Mouse (Mus musculus) stomach, embryonic 16.5 days (tissue): ENCODE measurements around the gene Arhgef7. TPM values are rescaled to one million over a fixed set of nuclear protein-coding genes. Genes with fewer than 3 reads are reported as not detected.

Source experiments
- ATAC-seq: fragments of 200-750 bp; cut with Nextera tagmentation; 2 replicates; pipeline ENCODE4 v1.8.0; 2017; ENCODE audit warnings: moderate number of reproducible peaks, moderate TSS enrichment; ENCODE audit not compliant: insufficient read depth, low FRiP score
- H3K27ac ChIP-seq: fragments of 300-500 bp; sonication (generic); 2 replicates; pipeline ENCODE4 v1.5.1; 2014; ENCODE audit warnings: low read length
- H3K27me3 ChIP-seq: fragments of 300-500 bp; sonication (generic); 2 replicates; pipeline ENCODE4 v1.6.1; 2014; ENCODE audit warnings: low read length, control low read depth, mixed read lengths; ENCODE audit not compliant: control insufficient read depth, insufficient read depth
- H3K36me3 ChIP-seq: fragments of 300-500 bp; sonication (generic); 2 replicates; pipeline ENCODE4 v1.6.1; 2014; ENCODE audit warnings: low read length; ENCODE audit not compliant: control insufficient read depth, insufficient read depth
- H3K4me1 ChIP-seq: fragments of 300-500 bp; sonication (generic); 2 replicates; pipeline ENCODE4 v1.6.1; 2014; ENCODE audit warnings: low read length, control low read depth, mixed read lengths; ENCODE audit not compliant: control insufficient read depth, insufficient read depth
- H3K4me2 ChIP-seq: fragments of 300-500 bp; sonication (generic); 2 replicates; pipeline ENCODE4 v1.6.1; 2014; ENCODE audit warnings: low read depth, low read length, mixed read lengths
- H3K4me3 ChIP-seq: fragments of 300-500 bp; sonication (generic); replicated peaks from 2 replicates; pipeline ENCODE4 v1.5.1; 2014; ENCODE audit warnings: mild to moderate bottlenecking, low read length
- H3K9ac ChIP-seq: fragments of 300-500 bp; sonication (generic); 2 replicates; pipeline ENCODE4 v1.6.1; 2014; ENCODE audit warnings: low read length
- H3K9me3 ChIP-seq: fragments of 300-500 bp; sonication (generic); replicated peaks from 2 replicates; pipeline ENCODE4 v1.6.1; 2016; ENCODE audit warnings: low read length, control low read depth; ENCODE audit not compliant: control insufficient read depth
- WGBS: fragments of 180-500 bp; shearing (Covaris S2); extraction: QIAGEN DNeasy Blood & Tissue Kit; methylation state at CpG from one replicate; pipeline ENCODE4 v1.1.7; 2014; 5-methylcytosine and 5-hydroxymethylcytosine counted together
- polyA plus RNA-seq: library from polyadenylated mRNA; unstranded; fragments of >200 nt; fragmentation: Nextera tagmentation; extraction: Ambion mirVana; gene quantifications from 2 replicates; pipeline ENCODE4 v1.2.1, GENCODE M21; 2015

The Arhgef7 gene
- polyA plus RNA-seq, 1 experiment from 2014 or later = 32.7 TPM

DNA sequence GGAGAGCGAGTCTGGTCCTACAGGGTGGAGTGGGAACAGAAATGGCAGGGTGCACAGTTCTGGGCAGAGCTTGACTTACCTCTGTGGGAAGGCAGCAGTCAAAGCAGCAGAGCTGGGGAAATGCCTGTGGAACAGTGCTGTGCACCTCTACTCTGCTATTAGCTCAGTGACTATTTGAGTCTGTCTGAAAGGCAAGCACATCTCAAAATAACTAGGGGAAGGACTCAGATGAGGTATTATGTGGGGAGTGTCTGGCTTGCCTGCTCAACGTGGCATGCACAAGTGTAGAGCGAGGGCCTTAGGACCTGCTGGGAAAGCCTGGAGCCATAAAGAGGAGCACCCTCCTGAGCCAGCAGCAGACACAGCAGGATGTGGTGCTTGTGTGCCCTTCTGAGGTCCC lies 79.8 kb downstream of the Arhgef7 start:
- Histone ChIP-seq H3K9ac (no peak overlapping the region), H3K4me2 (no peak overlapping the region), H3K36me3 (peaks cover 21% of the 10 kb centered on the region; the same call in 1 of the 2 replicates), H3K9me3 (no peaks in the 10 kb centered on the region), H3K4me1 (no peaks in the 10 kb centered on the region), H3K27ac (no peak overlapping the region), H3K4me3 (no peak overlapping the region), H3K27me3 (no peaks in the 10 kb centered on the region)
- ATAC-seq = no peak
- 88% methylated on average over 3 of the region's 3 CpGs for WGBS

DNA sequence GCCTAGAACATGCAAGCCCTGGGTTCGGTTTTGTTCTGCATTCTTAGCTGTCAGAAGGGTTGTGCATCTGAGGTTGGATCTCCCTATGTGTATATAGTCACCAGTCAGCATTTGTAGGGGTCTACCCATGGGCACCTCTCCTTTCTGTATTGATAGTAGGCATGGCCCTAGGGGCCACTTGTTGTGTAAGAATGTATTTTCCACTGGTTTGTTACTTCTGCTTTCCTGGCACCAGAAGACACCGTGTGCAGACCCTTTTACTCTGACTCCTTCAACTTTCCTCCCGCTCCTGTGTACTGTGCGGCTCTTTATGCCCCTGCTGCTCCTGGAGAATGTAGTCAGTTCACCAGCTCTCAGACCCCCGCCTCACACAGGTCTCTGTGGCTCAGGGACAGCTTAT lies 80.5 kb downstream of the Arhgef7 start:
- Histone ChIP-seq H3K27me3 (no peaks in the 10 kb centered on the region), H3K36me3 (peaks cover 22% of the 10 kb centered on the region; the same call in 1 of the 2 replicates), H3K9me3 (no peaks in the 10 kb centered on the region), H3K4me3 (no peak overlapping the region), H3K4me1 (no peaks in the 10 kb centered on the region), H3K4me2 (no peak overlapping the region), H3K9ac (no peak overlapping the region), H3K27ac (no peak overlapping the region)
- ATAC-seq = no peak
- WGBS = 96% methylated on average over 5 of the region's 5 CpGs

DNA sequence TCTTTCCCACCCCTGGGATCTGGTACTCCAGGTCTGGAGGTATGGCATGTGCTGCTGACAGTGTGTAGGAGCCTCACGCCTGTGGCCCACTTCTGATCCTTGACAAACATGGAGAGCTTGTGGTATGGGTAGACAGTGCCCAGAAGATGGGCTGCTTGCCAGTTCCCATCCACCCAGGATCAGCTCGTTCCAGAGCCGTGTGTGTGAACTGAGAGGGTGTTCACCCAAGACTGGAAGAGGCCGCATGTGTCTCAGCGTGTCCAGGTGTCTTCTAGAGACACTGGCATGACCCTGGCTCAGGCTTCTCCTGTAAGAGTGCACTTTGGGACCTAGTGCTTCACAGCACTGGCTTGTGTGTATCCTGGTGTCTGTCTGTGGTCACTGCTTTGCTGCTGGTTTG lies 82.9 kb downstream of the Arhgef7 start:
- no peak for ATAC-seq
- H3K4me1 ChIP-seq = no peaks in the 10 kb centered on the region
- no peak overlapping the region for H3K27ac ChIP-seq
- no peaks in the 10 kb centered on the region for H3K9me3 ChIP-seq
- no peaks in the 10 kb centered on the region for H3K27me3 ChIP-seq
- H3K9ac ChIP-seq = no peak overlapping the region
- 94% methylated on average over 5 of the region's 5 CpGs for WGBS
- peaks cover 29% of the 10 kb centered on the region for H3K36me3 ChIP-seq
- no peak overlapping the region for H3K4me3 ChIP-seq
- no peak overlapping the region for H3K4me2 ChIP-seq

DNA sequence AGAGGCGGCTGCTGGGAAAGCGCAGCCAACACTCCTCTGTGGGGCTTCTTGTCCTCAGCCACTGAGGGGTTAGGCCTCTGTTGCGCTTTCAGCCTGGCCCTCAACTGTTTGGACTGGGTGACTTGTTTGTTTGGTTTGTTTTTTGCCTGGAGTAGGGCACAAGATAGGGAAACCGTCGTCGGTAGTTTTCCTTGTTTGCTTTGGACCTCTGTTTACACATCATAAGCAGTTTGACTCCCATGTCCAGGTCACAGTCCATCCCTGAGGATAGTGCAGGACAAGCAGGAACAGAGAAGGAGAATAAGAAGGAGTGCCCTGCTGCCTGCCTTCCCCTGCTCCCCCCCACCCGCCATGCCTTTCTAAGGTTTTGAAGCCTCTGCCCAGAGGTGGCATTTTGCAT lies 86.3 kb downstream of the Arhgef7 start:
- Histone ChIP-seq H3K9me3 (no peaks in the 10 kb centered on the region), H3K27me3 (no peaks in the 10 kb centered on the region), H3K4me2 (no peak overlapping the region), H3K9ac (no peak overlapping the region), H3K4me3 (no peak overlapping the region), H3K36me3 (peaks cover 37% of the 10 kb centered on the region), H3K4me1 (no peaks in the 10 kb centered on the region), H3K27ac (no peak overlapping the region)
- no peak for ATAC-seq
- WGBS = 68% methylated on average over 7 of the region's 7 CpGs

DNA sequence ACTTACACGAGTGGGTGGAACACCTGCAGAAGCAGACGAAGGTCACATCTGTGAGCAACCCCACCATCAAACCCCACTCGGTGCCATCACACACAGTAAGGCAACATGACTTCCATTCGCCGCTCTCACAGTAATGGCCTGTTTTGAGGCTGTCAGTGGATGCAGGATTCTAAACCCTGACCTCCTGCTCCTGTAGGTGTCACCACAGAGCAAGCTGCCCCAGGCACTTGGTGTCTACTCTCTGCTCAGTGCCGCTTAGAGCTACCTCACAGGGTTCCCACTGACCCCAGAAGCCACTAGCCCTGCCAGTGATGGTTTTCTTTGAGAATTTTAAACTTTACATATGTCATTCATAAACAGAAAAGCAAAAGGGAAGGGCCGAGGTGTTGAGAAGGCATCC lies 87.7 kb downstream of the Arhgef7 start:
- H3K9me3 ChIP-seq = no peaks in the 10 kb centered on the region
- 84% methylated on average over 7 of the region's 7 CpGs for WGBS
- no peaks in the 10 kb centered on the region for H3K4me1 ChIP-seq
- no peak for ATAC-seq
- no peak overlapping the region for H3K4me3 ChIP-seq
- H3K4me2 ChIP-seq = no peak overlapping the region
- peaks cover 33% of the 10 kb centered on the region for H3K36me3 ChIP-seq
- H3K27ac ChIP-seq = no peak overlapping the region
- no peaks in the 10 kb centered on the region for H3K27me3 ChIP-seq
- no peak overlapping the region for H3K9ac ChIP-seq

DNA sequence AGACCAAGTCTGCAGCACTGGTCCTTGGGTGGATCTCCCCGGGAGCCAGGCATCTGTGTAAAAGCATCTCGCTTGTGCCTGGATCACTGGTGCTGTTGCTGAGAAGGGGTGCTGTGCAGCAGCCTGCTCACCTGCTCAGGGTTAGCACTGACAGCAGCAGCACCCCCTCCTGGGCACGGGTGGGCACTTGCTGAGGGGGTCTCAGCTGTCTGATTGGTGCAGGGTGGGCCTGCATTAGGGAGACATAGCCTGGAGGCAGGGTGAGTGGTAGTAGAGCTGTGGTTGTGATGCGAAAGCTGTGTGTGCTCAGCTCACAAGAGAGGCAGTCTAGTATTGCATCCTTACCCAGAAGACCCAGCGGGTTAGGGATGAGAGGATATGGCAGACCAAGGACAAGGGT lies 92.6 kb downstream of the Arhgef7 start:
- peaks cover 32% of the 10 kb centered on the region for H3K36me3 ChIP-seq
- H3K4me3 ChIP-seq = no peak overlapping the region
- no peaks in the 10 kb centered on the region for H3K27me3 ChIP-seq
- no peak for ATAC-seq
- H3K4me1 ChIP-seq = no peaks in the 10 kb centered on the region
- H3K4me2 ChIP-seq = no peak overlapping the region
- 90% methylated on average over 5 of the region's 5 CpGs for WGBS
- H3K9ac ChIP-seq = no peak overlapping the region
- H3K9me3 ChIP-seq = no peaks in the 10 kb centered on the region
- no peak overlapping the region for H3K27ac ChIP-seq

DNA sequence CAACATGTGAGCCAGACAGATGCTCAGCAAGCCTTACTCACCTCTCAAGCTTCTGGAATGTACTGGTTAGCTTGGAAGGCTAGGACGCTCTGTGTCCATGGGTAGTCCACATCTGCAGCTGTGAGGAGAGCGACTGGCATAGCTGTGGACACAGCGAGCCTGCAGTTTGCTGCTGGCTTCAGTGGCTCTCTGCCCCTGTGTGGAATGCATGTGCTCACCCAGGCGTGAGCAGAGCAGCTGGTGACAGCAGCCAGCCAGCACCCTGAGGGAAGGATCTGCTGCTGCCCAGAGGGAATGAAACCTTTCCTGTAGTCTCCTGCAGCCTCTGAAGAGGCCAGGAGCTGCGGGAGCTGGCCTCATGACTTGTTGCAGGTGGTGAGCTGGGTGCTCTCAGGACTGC lies 93.0 kb downstream of the Arhgef7 start:
- Histone ChIP-seq H3K36me3 (peaks cover 28% of the 10 kb centered on the region), H3K4me3 (no peak overlapping the region), H3K27ac (no peak overlapping the region), H3K4me1 (no peaks in the 10 kb centered on the region), H3K27me3 (no peaks in the 10 kb centered on the region), H3K9me3 (no peaks in the 10 kb centered on the region), H3K4me2 (no peak overlapping the region), H3K9ac (no peak overlapping the region)
- ATAC-seq = no peak
- WGBS = 89% methylated on average over 5 of the region's 5 CpGs

DNA sequence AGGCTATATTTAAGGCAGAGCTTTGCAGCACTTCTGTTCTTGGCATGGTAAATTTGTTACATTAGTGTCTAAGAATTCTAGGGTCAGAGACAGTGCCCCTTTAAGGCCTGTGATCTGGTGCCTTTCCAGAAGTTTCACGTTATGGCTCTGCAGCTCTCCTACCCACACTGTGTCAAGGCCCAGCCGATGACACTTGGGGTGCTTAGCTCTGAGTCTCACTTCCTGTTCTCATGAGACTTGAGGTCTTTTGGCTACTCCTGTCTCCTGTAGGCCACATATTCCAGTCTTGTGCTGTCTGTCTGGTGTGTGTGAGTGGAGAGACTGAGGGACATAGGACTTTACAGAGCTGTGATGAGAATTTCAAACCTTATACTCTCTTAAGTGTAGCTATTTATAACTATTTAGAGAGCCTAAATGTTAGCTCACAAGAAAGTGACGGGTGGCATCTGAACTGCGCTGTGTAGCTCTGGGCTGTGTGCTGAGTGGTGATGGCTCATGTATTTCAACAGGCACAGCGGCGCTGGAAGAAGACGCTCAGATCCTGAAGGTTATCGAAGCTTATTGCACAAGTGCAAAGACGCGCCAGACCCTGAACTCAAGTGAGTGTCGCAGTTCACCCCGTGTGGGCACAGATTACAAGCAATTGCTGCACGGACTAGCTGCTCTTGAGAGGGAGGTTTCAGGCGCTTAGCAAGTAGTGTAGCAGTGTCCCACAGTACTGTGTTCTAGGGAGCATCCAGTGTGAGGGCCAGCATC lies 94.1 kb downstream of the Arhgef7 start:
- no peaks in the 10 kb centered on the region for H3K4me1 ChIP-seq
- no peaks in the 10 kb centered on the region for H3K9me3 ChIP-seq
- H3K36me3 ChIP-seq = peaks cover 20% of the 10 kb centered on the region
- H3K9ac ChIP-seq = no peak overlapping the region
- no peak overlapping the region for H3K27ac ChIP-seq
- H3K27me3 ChIP-seq = no peaks in the 10 kb centered on the region
- ATAC-seq = no peak
- H3K4me2 ChIP-seq = no peak overlapping the region
- no peak overlapping the region for H3K4me3 ChIP-seq
- WGBS = 90% methylated on average over 14 of the region's 14 CpGs

DNA sequence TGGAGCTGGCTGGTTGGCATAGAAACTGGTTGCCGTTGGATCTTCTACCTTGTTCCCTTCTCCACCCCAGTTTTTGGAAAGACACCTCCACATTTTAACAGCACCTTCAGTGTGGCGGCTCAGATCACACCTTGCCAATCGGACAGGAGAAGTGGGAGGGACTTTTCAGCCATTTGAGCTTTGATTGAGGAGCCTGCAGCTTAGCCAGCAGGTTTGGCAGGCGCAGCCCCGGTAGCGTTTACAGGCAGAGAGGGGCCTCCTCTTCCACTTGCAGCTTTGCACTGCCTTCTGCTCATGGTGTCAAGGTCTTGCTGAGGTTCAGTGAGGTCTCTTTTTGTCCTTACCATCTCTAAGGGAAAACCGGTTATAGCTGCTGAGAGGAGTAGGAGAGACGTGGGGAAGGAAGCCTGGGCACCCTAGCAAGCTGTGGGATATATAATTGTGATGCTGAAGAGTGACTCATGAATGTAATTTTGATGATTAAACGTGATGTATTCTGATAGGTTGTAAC lies 95.1 kb downstream of the Arhgef7 start:
- no peak for ATAC-seq
- Histone ChIP-seq H3K9ac (no peak overlapping the region), H3K36me3 (peaks cover 20% of the 10 kb centered on the region), H3K4me3 (no peak overlapping the region), H3K4me1 (no peaks in the 10 kb centered on the region), H3K4me2 (no peak overlapping the region), H3K9me3 (no peaks in the 10 kb centered on the region), H3K27ac (no peak overlapping the region), H3K27me3 (no peaks in the 10 kb centered on the region)
- 59% methylated on average over 9 of the region's 9 CpGs for WGBS
